Mouse (Mus musculus) kidney, adult 2 months (tissue): Measurements from ENCODE around the gene H2-Eb2.

ENCODE experiments used
- CTCF ChIP-seq: fragments of 200-500 bp; conservative IDR thresholded peaks from 2 replicates; pipeline ENCODE4 v1.5.1; 2011; ENCODE audit warnings: low read depth, mild to moderate bottlenecking, control low read depth, low read length, moderate library complexity, mixed read lengths; ENCODE audit not compliant: insufficient read depth, insufficient read length
- POLR2A ChIP-seq: fragments of 200-500 bp; IDR thresholded peaks from one replicate; pipeline ENCODE4 v1.6.1; 2011; ENCODE audit warnings: low read depth, low read length, control low read depth

- TF ChIP-seq POLR2A (no peak), CTCF (no peak)
Observed at GRCm38 (mm10) chr17:34305380-34306030, 20.0 kb upstream of the H2-Eb2 start, which contains the start of gene H2-Eb1.
